Mouse (Mus musculus) megakaryocyte, embryonic 14.5 days (primary cell): ENCODE measurements around the gene Lnx2. TPM values are rescaled to one million over a fixed set of nuclear protein-coding genes. Genes with fewer than 3 reads are reported as not detected.
A peak's percentile ranks its signal among the peaks of the same experiment; 100 is the strongest.

Experiments
- H3K27me3 ChIP-seq: replicated peaks from 2 replicates; pipeline ENCODE3; 2012; ENCODE audit warnings: inconsistent platforms
- H3K36me3 ChIP-seq: replicated peaks from 2 replicates; pipeline ENCODE3; 2012; ENCODE audit warnings: low read length, inconsistent platforms, mixed read lengths
- H3K4me1 ChIP-seq: 2 replicates; pipeline ENCODE4 v1.6.1; 2012; ENCODE audit warnings: inconsistent platforms
- H3K4me3 ChIP-seq: replicated peaks from 2 replicates; pipeline ENCODE3; 2012; ENCODE audit warnings: moderate library complexity, mild to moderate bottlenecking, inconsistent platforms
- H3K9me3 ChIP-seq: 2 replicates; pipeline ENCODE4 v1.6.1; 2012; ENCODE audit warnings: inconsistent platforms
- FLI1 ChIP-seq: IDR thresholded peaks from 2 replicates; pipeline ENCODE4 v1.6.1; 2012; ENCODE audit warnings: low read length, inconsistent platforms, mixed read lengths
- GATA1 ChIP-seq: IDR thresholded peaks from 3 replicates; pipeline ENCODE4 v1.6.1; 2012; ENCODE audit warnings: mixed read lengths, low read length, inconsistent platforms, borderline replicate concordance
- polyA plus RNA-seq: library from polyadenylated mRNA; stranded (reverse); fragments of >175 nt; gene quantifications from 2 replicates; pipeline ENCODE4 v1.2.3, GENCODE M21; 2012; ENCODE audit warnings: low replicate concordance; ENCODE audit not compliant: insufficient read depth

The Lnx2 gene
- polyA plus RNA-seq, 1 experiment: 4.1 TPM

DNA sequence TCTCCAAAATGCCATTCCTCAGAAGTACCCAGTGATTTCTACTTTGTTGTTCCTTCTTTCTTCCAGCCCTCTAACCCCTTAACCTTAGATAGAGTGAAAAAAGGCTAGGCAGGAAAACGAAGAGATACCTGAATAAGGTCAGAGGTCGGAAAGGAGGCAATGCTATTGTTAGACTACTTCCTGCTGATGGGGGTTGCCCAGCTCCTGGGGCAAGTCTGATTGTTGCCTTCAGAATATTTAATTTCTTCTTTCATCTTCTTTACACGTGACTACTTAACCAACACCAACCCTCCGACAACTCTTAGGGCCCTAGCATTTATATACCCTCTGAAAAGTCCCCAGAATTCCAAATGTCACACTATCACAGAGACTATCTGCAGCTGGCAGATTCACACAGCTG is 10.3 kb downstream of the Lnx2 start:
- peaks cover 40% of the 10 kb centered on the region for H3K4me1 ChIP-seq

DNA sequence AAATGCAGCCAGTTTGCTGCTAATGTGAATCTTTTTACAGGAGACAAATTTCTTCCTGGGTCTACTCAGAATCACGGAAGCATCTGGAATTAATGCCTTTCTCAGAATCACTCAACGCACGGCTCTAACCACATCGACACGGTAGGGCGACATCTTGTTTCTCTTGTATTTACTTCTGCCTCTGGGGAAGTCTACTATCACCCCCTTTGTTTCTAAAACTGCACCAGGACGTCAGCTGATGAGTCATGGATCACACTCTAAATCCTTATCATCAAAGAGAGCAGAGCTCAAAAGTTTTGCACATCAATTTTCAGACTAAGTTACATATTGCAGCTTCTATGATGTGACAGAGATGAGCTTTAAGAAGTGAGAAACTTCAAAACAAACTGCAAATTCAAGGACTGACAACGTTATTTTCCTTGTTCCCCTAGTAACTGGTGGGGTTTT is 13.1 kb downstream of the Lnx2 start:
- H3K9me3 ChIP-seq: no peaks in the 10 kb centered on the region
- TF ChIP-seq GATA1: no peak
- TF ChIP-seq FLI1: no peak
- no peak overlapping the region for H3K4me3 ChIP-seq
- no peaks in the 10 kb centered on the region for H3K36me3 ChIP-seq
- no peaks in the 10 kb centered on the region for H3K27me3 ChIP-seq
- H3K4me1 ChIP-seq: peaks cover 40% of the 10 kb centered on the region

More for the DNA sequence above, 10.3 kb downstream of the Lnx2 start:
- TF ChIP-seq GATA1 (no peak), FLI1 (no peak)
- Histone ChIP-seq H3K27me3 (no peaks in the 10 kb centered on the region), H3K36me3 (peaks cover 9% of the 10 kb centered on the region), H3K9me3 (no peaks in the 10 kb centered on the region), H3K4me3 (no peak overlapping the region)

DNA sequence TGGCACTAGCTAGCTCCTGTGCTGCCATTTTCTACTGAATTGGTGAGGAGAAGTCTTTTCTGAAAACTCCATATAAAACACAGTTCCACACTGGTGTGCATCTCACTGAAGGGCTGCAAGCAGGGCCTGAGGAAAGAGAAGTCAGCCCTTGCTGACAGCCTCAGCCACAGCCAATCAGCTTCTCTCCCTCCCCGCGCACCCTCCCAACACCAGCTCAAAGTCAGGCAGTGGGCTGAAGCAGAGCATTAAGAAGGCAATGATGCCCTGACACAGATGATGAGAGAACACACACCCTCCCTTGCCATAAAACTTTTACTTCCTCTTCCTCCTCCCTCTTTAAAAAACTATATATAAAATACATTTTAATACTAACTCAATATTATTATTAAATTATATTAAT is 16.4 kb downstream of the Lnx2 start:
- peaks cover 44% of the 10 kb centered on the region for H3K4me1 ChIP-seq
- TF ChIP-seq FLI1 (no peak), GATA1 (no peak)

DNA sequence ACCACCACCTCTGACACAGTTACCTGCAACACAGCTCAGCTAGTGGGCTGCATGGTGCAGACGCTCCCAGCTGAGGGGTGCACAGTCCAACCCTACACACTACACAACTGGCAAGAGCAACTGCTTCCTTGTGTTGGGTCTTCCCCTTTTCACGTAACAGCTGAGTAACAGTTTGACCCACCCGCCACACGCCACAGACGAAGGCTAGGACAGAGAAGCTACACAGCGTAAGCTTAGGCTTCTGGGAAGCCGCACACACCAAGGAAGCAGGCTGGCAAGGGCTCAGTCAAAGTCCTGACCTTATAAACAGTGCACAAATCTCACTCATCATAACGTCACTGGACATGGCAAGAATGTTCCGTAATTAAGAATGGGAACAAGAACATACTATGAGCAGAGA is 17.1 kb downstream of the Lnx2 start:
- peaks cover 39% of the 10 kb centered on the region for H3K4me1 ChIP-seq
- H3K9me3 ChIP-seq: no peaks in the 10 kb centered on the region
- no peak for TF ChIP-seq GATA1
- TF ChIP-seq FLI1: no peak
- H3K4me3 ChIP-seq: peak overlapping the region; percentile 59
- no peaks in the 10 kb centered on the region for H3K36me3 ChIP-seq
- H3K27me3 ChIP-seq: no peaks in the 10 kb centered on the region

More for the DNA sequence above, 16.4 kb downstream of the Lnx2 start:
- no peaks in the 10 kb centered on the region for H3K9me3 ChIP-seq
- H3K4me3 ChIP-seq: no peak overlapping the region
- no peaks in the 10 kb centered on the region for H3K36me3 ChIP-seq
- H3K27me3 ChIP-seq: no peaks in the 10 kb centered on the region

DNA sequence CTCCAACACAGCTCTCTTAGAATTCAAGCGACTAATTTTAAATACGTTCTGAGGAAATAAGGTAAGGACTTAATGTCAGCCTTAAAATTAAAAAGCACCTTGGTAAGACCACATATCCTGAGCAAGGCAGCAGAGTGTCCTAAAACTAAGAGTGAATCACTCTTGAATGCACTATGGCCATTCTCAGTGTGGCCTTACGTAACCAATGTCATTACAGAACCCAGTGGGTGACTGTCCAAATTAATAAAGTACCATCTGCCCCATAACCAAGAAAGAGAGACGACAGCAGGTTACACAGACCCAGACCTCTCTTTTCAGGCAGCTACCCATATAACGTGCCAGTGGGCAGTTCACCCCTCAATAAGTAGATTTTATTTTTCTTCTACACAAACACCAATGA is 17.7 kb downstream of the Lnx2 start:
- Histone ChIP-seq H3K9me3 (no peaks in the 10 kb centered on the region), H3K4me3 (no peak overlapping the region), H3K36me3 (no peaks in the 10 kb centered on the region), H3K4me1 (peaks cover 39% of the 10 kb centered on the region), H3K27me3 (no peaks in the 10 kb centered on the region)
- TF ChIP-seq FLI1: no peak
- TF ChIP-seq GATA1: no peak

DNA sequence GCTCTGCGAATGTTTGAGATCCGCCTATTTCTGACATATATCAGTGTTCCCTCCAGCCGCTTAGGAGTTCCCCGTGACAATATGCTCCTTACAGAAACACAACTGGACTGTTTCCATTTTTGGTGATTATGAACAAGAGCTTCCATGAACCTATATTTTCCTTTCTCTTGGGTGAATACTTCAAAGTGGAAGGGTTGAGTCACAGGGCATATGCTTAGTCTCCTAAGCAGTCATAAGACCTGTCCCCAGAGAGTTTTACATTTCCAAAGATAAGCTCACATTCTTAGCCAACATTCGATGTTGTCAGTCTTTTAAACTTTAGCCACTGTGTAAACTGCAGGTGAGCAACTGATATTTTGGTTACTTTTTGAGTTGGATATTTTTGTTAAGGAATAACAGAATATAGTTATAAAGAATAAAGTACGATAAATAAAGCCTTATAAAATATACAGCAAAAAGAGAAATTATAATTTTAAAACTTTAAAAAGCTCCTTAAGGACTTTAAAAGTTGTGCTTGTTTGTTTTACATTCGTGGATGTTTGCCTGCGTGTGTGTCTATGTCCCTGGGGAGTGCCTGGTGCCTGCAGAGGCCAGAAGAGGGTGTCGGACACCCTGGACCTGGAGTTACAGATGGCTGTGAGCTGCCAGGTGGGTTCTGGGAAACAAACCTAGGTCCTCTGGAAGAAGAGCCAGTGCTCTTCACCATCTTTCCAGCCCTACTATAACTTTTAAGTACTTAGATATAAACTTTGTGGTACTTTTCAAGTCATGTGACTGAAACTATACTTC is 18.6 kb downstream of the Lnx2 start:
- Histone ChIP-seq H3K4me1 (peaks cover 33% of the 10 kb centered on the region), H3K36me3 (no peaks in the 10 kb centered on the region), H3K27me3 (no peaks in the 10 kb centered on the region), H3K4me3 (no peak overlapping the region), H3K9me3 (no peaks in the 10 kb centered on the region)
- no peak for TF ChIP-seq GATA1
- TF ChIP-seq FLI1: no peak

DNA sequence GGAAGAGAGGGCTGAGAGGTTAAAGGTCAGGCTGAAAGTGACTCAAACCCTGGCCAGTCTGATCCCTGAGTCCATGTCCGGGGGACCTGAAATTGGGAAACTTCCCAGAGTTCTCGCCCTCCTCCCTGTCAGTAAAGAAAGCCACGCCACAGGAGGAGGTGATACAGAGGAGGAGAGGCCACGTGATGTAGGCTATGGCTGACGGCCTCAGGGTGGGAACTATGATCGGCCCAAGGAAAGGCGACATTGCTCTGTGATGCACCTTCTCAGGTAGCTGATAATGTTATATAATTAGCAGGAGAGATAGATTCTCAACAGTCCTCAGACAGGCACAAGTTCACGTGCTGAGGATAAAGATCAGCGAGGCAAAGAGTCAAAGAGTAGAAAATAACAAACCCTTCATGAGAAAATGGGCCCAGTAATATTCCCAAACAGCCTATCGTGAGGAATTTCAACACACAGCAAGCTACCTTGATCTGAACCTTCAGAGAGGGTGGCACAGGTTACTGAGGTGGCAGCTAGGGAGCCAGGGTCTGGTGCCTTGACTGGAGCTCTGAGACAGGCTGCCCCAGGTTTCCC is 19.6 kb downstream of the Lnx2 start:
- H3K4me1 ChIP-seq: peaks cover 37% of the 10 kb centered on the region
- no peaks in the 10 kb centered on the region for H3K27me3 ChIP-seq
- TF ChIP-seq FLI1: no peak
- TF ChIP-seq GATA1: no peak
- H3K36me3 ChIP-seq: peaks cover under 1% of the 10 kb centered on the region
- no peak overlapping the region for H3K4me3 ChIP-seq
- no peaks in the 10 kb centered on the region for H3K9me3 ChIP-seq

DNA sequence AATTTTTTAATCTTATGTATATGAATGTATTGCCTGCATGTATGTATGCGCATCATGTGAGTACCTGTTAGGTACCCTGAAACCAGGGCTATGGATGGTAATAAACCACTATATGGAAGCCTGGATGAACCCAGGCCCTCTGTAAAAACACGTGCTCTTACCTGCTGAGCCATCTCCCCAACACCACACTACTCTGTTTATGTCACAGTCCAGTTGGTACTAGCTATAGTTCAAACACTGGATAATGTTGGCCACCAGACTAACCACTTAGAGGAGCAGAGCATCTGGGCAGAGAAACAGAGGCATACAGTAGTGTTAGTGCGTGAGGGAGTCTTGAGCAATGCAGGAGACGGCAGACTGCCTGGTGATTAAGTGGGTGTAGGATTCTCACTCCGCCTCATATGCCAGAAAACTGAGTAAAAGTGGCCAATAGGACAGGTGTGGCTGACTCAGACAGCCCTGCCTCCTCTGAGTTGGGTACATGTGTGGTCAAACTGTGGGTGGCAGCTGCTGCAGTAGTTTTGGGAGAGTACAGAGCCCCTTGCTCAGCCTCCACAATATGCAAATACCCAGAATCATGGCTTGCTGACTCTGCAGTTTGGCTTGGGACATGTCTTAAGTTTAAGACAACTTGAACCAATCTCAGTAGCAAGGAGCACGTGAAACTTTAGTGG is 20.7 kb downstream of the Lnx2 start:
- TF ChIP-seq GATA1 (no peak), FLI1 (no peak)
- H3K9me3 ChIP-seq: no peaks in the 10 kb centered on the region
- H3K4me3 ChIP-seq: peak overlapping the region; percentile 8
- H3K4me1 ChIP-seq: peaks cover 48% of the 10 kb centered on the region
- no peaks in the 10 kb centered on the region for H3K27me3 ChIP-seq
- H3K36me3 ChIP-seq: peaks cover 3% of the 10 kb centered on the region

DNA sequence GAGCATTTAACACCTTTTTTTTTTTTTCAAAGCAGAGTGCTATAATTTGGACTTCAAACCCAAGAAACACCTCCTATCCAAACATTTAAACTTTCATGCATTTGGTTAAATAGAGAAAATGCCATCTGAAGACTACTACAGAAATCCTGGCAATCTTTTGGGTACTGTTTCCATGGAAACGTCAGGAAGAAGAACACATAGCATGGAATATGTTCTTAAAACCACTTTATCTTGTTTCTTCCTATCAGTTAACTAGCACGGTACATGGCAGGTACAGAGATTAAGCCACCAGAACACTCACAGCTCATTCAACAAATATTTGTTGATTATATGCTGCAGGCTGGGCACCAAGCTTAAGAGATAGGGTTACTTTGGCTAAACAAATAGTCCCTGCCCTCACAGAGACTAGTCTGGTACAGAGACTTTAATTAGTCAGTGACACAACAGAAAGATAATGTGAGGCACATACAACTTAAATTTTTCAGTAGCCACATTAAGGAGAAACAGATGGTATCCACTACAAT is 21.6 kb downstream of the Lnx2 start:
- Histone ChIP-seq H3K36me3 (peaks cover 3% of the 10 kb centered on the region), H3K4me3 (no peak overlapping the region), H3K27me3 (no peaks in the 10 kb centered on the region), H3K9me3 (no peaks in the 10 kb centered on the region), H3K4me1 (peaks cover 44% of the 10 kb centered on the region)
- TF ChIP-seq FLI1 (no peak), GATA1 (no peak)

DNA sequence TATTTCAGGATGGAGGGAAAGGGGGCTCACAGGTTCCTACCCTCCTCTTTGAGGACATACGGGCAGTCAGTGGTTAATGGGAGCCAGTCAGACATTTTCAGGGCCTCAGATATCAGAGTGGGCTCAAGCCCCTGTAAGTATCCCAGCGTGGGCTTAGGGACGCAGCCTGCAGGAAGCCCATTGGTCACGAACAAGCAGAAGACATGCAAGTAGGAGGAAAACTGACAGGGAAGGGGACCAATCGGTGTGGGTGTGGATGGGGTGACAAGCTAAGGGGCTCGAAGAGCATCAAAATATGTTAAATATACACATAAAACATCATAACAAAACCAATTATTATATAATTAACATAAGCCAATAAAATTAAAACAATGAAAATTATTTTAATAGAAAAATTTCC is 22.1 kb downstream of the Lnx2 start:
- H3K36me3 ChIP-seq: peaks cover 3% of the 10 kb centered on the region
- H3K4me3 ChIP-seq: no peak overlapping the region
- H3K4me1 ChIP-seq: peaks cover 40% of the 10 kb centered on the region
- TF ChIP-seq FLI1 (no peak), GATA1 (no peak)
- H3K27me3 ChIP-seq: no peaks in the 10 kb centered on the region
- H3K9me3 ChIP-seq: no peaks in the 10 kb centered on the region
